Mouse (Mus musculus) kidney, postnatal 36 days (tissue): ENCODE data around the gene Medag.

Experiments used
- DNase-seq, 2 experiments: peaks; one replicate each; pipeline ENCODE4 v3.0.0; 2021 to 2022; ENCODE audit warnings: mixed read lengths in 2 of 2

Medag gene

GRCm38 (mm10) chr5:149385228-149385961 lies 26.2 kb upstream of the Medag start:
- DNase-seq = no peak

GRCm38 (mm10) chr5:149386294-149386850 lies 25.2 kb upstream of the Medag start:
- no peak for DNase-seq

- DNase-seq = no peak
Measured at GRCm38 (mm10) chr5:149388947-149389346, 22.6 kb upstream of the Medag start.

- peak; percentile 14 to 49 for DNase-seq
Measured at GRCm38 (mm10) chr5:149389548-149390211, 21.9 kb upstream of the Medag start.

GRCm38 (mm10) chr5:149391574-149392375 lies 19.8 kb upstream of the Medag start:
- DNase-seq = no peak

GRCm38 (mm10) chr5:149392420-149392988 lies 19.0 kb upstream of the Medag start:
- DNase-seq = no peak

- DNase-seq = no peak
Measured at GRCm38 (mm10) chr5:149401446-149401975, 10.0 kb upstream of the Medag start.

- no peak for DNase-seq
Measured at GRCm38 (mm10) chr5:149402029-149402428, 9.5 kb upstream of the Medag start.

- DNase-seq = peak in 1 of 2 experiments; percentile 19
Measured at GRCm38 (mm10) chr5:149403386-149403785, 8.2 kb upstream of the Medag start.

- DNase-seq = no peak
Measured at GRCm38 (mm10) chr5:149404710-149405109, 6.8 kb upstream of the Medag start.

GRCm38 (mm10) chr5:149406791-149407276 lies 4.7 kb upstream of the Medag start:
- no peak for DNase-seq

GRCm38 (mm10) chr5:149409502-149409901 lies 2.0 kb upstream of the Medag start:
- no peak for DNase-seq

- DNase-seq = no peak
Measured at GRCm38 (mm10) chr5:149412194-149412575, 636 bp downstream of the Medag start.

- DNase-seq = no peak
Measured at GRCm38 (mm10) chr5:149412671-149413070, 1.1 kb downstream of the Medag start.

GRCm38 (mm10) chr5:149414369-149415167 lies 3.0 kb downstream of the Medag start:
- DNase-seq = no peak

GRCm38 (mm10) chr5:149417381-149417780 lies 5.8 kb downstream of the Medag start:
- DNase-seq = no peak

GRCm38 (mm10) chr5:149426525-149426924 lies 15.0 kb downstream of the Medag start:
- DNase-seq = no peak

- DNase-seq = no peak
Measured at GRCm38 (mm10) chr5:149427277-149428060, 15.9 kb downstream of the Medag start.

- DNase-seq = no peak
Measured at GRCm38 (mm10) chr5:149428347-149428746, 16.8 kb downstream of the Medag start.

- DNase-seq = peak; percentile 72 to 84
Measured at GRCm38 (mm10) chr5:149428810-149429255, 17.3 kb downstream of the Medag start.

GRCm38 (mm10) chr5:149429541-149429940 lies 18.0 kb downstream of the Medag start:
- no peak for DNase-seq
